Mouse (Mus musculus) limb, embryonic 14.5 days (tissue): ENCODE measurements around the gene Smpd2. TPM values are rescaled to one million over a fixed set of nuclear protein-coding genes. Genes with fewer than 3 reads are reported as not detected.
A peak's percentile ranks its signal among the peaks of the same experiment; 100 is the strongest.

Experiments
- ATAC-seq: fragments of 200-750 bp; cut with Nextera tagmentation; 2 replicates; pipeline ENCODE4 v1.8.0; 2017; ENCODE audit warnings: low read depth, moderate number of reproducible peaks, moderate TSS enrichment; ENCODE audit not compliant: low FRiP score
- DNase-seq: peaks from one replicate; pipeline ENCODE4 v3.0.0-alpha.2; 2015; ENCODE audit warnings: low spot score
- H3K27ac ChIP-seq: fragments of 300-500 bp; sonication (generic); replicated peaks from 2 replicates; pipeline ENCODE4 v1.5.1; 2014; ENCODE audit warnings: low read depth, mild to moderate bottlenecking, low read length, moderate library complexity, mixed read lengths
- H3K27me3 ChIP-seq: fragments of 300-500 bp; sonication (generic); 2 replicates; pipeline ENCODE4 v1.6.1; 2014; ENCODE audit warnings: low read length, mixed read lengths; ENCODE audit not compliant: control insufficient read depth, insufficient read depth
- H3K36me3 ChIP-seq: fragments of 300-500 bp; sonication (generic); 2 replicates; pipeline ENCODE4 v1.6.1; 2014; ENCODE audit warnings: mild to moderate bottlenecking, low read length, moderate library complexity, mixed read lengths; ENCODE audit not compliant: control insufficient read depth, insufficient read depth
- H3K4me1 ChIP-seq: fragments of 300-500 bp; sonication (generic); 2 replicates; pipeline ENCODE4 v1.6.1; 2014; ENCODE audit warnings: antibody characterized with exemption, low read length, mixed read lengths; ENCODE audit not compliant: control insufficient read depth, insufficient read depth
- H3K4me2 ChIP-seq: fragments of 300-500 bp; sonication (generic); replicated peaks from 2 replicates; pipeline ENCODE4 v1.6.1; 2014; ENCODE audit warnings: low read depth, mild to moderate bottlenecking, low read length, moderate library complexity; ENCODE audit not compliant: severe bottlenecking
- H3K4me3 ChIP-seq: fragments of 300-500 bp; sonication (generic); replicated peaks from 2 replicates; pipeline ENCODE4 v1.5.1; 2014; ENCODE audit warnings: low read length
- H3K9ac ChIP-seq: fragments of 300-500 bp; sonication (generic); 2 replicates; pipeline ENCODE4 v1.6.1; 2014; ENCODE audit warnings: mild to moderate bottlenecking, low read depth, low read length, moderate library complexity; ENCODE audit not compliant: severe bottlenecking
- H3K9me3 ChIP-seq: fragments of 300-500 bp; sonication (generic); 2 replicates; pipeline ENCODE4 v1.6.1; 2016; ENCODE audit warnings: low read length; ENCODE audit not compliant: control insufficient read depth
- POLR2A ChIP-seq: fragments of 200-500 bp; IDR thresholded peaks from 2 replicates; pipeline ENCODE4 v1.8.0; 2012; ENCODE audit warnings: inconsistent platforms, mild to moderate bottlenecking, moderate library complexity, borderline replicate concordance; ENCODE audit not compliant: insufficient read depth, insufficient read length; ENCODE audit errors: extremely low read depth
- WGBS: fragments of 180-500 bp; shearing (Covaris S2); extraction: QIAGEN DNeasy Blood & Tissue Kit; methylation state at CpG from one replicate; pipeline ENCODE4 v1.1.7; 2014; 5-methylcytosine and 5-hydroxymethylcytosine counted together
- polyA plus RNA-seq, 2 experiments: library from polyadenylated mRNA; depleted of rRNA in 1 of 2; stranded (reverse) in 1 of 2; unstranded in 1 of 2; fragments of >200 nt; fragmentation: Nextera tagmentation in 1 of 2; extraction: Ambion mirVana in 1 of 2; gene quantifications; 2 replicates each; pipeline versions ENCODE4 v1.2.1 to v1.2.3; 2012 to 2014

Smpd2 gene
- polyA plus RNA-seq, 2 experiments: 46.2 to 75.2 TPM

DNA sequence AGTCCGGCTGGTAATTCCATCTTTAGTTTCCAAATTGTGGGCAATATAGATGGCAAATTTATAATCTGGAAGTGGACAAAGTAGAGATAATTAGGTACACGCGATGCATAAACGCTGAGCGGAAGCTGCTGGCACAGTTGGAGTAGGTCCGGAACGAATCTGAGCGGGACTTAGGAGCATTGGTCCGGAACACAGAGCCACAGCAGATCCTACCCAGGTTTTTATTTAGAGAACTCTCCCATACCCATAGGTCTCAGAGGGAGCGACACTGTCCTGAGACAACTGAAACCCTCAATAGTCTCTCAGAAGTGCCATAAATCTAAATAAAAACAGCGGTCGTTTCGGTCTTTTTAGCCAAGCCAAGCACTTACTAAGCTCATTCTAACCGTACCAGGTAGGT lies 40.5 kb downstream of the Smpd2 start:
- peak overlapping the region; percentile 78 for H3K4me3 ChIP-seq
- H3K27ac ChIP-seq: peak overlapping the region; percentile 59
- H3K9me3 ChIP-seq: no peaks in the 10 kb centered on the region
- DNase-seq (peak; percentile 16), ATAC-seq (peak; percentile 45)
- no peaks in the 10 kb centered on the region for H3K27me3 ChIP-seq
- H3K36me3 ChIP-seq: peaks cover 26% of the 10 kb centered on the region
- 0 out of 2 replicates have a peak, but pooled peaks cover 5% of the 10 kb centered on the region for H3K4me1 ChIP-seq
- peak overlapping the region; percentile 62 for H3K9ac ChIP-seq
- H3K4me2 ChIP-seq: peak overlapping the region; percentile 72
- no peak for TF ChIP-seq POLR2A
- WGBS: 14% methylated on average over 14 of the region's 14 CpGs

DNA sequence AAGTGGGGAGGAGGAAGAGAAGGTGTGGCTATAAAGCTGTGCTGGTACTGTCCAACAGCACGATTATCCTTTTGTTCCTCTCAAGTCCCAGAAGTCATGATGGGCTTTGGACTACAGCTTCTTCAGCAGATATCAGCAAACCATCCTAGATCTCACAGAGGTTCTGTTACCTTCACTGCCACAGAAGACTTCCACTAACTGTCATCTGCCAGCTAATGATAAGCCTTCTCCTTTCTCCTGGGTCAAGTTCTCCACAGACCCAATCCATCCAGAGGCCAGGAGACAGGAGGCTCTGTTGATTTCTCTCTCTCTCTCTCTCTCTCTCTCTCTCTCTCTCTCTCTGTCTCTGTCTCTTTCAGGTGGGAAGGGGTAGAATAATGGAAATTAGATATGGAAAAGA lies 42.0 kb downstream of the Smpd2 start:
- no peak for ATAC-seq

More for the DNA sequence above, 42.0 kb downstream of the Smpd2 start:
- Histone ChIP-seq H3K27ac (no peak overlapping the region), H3K27me3 (no peaks in the 10 kb centered on the region), H3K9ac (no peak overlapping the region), H3K36me3 (peaks cover 16% of the 10 kb centered on the region), H3K9me3 (no peaks in the 10 kb centered on the region), H3K4me3 (no peak overlapping the region), H3K4me1 (0 out of 2 replicates have a peak, but pooled peaks cover 5% of the 10 kb centered on the region), H3K4me2 (no peak overlapping the region)
- WGBS: 72% methylated on average over 1 of the region's 1 CpGs
- no peak for TF ChIP-seq POLR2A
- no peak for DNase-seq

Other genes starting within 250 kb of the Smpd2 start
- 8.4 and 9.5 TPM in 2 replicates for gene Fig4, start 187.1 kb downstream of the Smpd2 start, polyA plus RNA-seq (2012; rRNA removed)
- 18.8 and 20.3 TPM in 2 replicates for gene Fig4, start 187.1 kb downstream of the Smpd2 start, polyA plus RNA-seq (2014; fragmentation: Nextera tagmentation; extraction: Ambion mirVana)
- gene Ak9, start 186.4 kb downstream of the Smpd2 start, polyA plus RNA-seq (2012; rRNA removed): 0.01 TPM in 1 of 2 replicates, not detected in the other
- not detected in 2 replicates for gene Ak9, start 186.4 kb downstream of the Smpd2 start, polyA plus RNA-seq (2014; fragmentation: Nextera tagmentation; extraction: Ambion mirVana)
- 21.3 and 22.2 TPM in 2 replicates for gene Zbtb24, start 40.0 kb downstream of the Smpd2 start, polyA plus RNA-seq (2012; rRNA removed)
- gene Zbtb24, start 40.0 kb downstream of the Smpd2 start, polyA plus RNA-seq (2014; fragmentation: Nextera tagmentation; extraction: Ambion mirVana): 19.0 and 22.3 TPM in 2 replicates
- gene Mical1, start 14.1 kb downstream of the Smpd2 start, polyA plus RNA-seq (2012; rRNA removed): 53.8 and 66.0 TPM in 2 replicates
- 39.5 and 40.2 TPM in 2 replicates for gene Mical1, start 14.1 kb downstream of the Smpd2 start, polyA plus RNA-seq (2014; fragmentation: Nextera tagmentation; extraction: Ambion mirVana)
- 0.29 and 0.58 TPM in 2 replicates for gene Ppil6, start 70 bp upstream of the Smpd2 start, polyA plus RNA-seq (2012; rRNA removed)
- gene Ppil6, start 70 bp upstream of the Smpd2 start, polyA plus RNA-seq (2014; fragmentation: Nextera tagmentation; extraction: Ambion mirVana): 0.52 and 1.1 TPM in 2 replicates
- 160 and 192 TPM in 2 replicates for gene Cd164, start 29.0 kb upstream of the Smpd2 start, polyA plus RNA-seq (2012; rRNA removed)
- 200 and 209 TPM in 2 replicates for gene Cd164, start 29.0 kb upstream of the Smpd2 start, polyA plus RNA-seq (2014; fragmentation: Nextera tagmentation; extraction: Ambion mirVana)
- gene Ccdc162, start 226.3 kb upstream of the Smpd2 start, polyA plus RNA-seq (2012; rRNA removed): 1.2 and 1.6 TPM in 2 replicates
- 0.93 and 2.1 TPM in 2 replicates for gene Ccdc162, start 226.3 kb upstream of the Smpd2 start, polyA plus RNA-seq (2014; fragmentation: Nextera tagmentation; extraction: Ambion mirVana)